Mouse (Mus musculus) embryo, embryonic 11.5 days (tissue): ENCODE results near the gene Gm21970.
A peak's percentile ranks its signal among the peaks of the same experiment; 100 is the strongest.

Experiments used
- DNase-seq: peaks from one replicate; pipeline ENCODE4 v3.0.0-alpha.2; 2012; ENCODE audit warnings: low read depth, low spot score

Gene Gm21970

DNA sequence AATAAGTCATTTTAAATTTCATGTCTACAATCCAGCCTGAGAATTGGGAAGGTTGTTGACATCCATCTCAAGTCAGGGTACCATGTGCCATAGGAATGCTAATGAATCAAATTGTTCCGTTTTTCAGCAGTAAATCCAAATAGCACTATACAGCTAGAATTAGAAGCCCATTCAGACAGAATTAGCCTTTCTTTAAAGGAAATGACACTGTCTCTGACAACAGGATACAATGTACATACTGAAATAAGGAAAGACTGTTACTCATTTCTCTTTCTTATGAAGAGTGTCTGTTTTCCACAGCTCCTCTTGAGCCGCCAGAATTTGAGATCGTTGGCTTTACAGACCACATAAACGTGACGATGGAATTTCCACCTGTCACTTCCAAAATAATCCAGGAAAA, at the start of gene Gm21970:
Gm21970 (plus strand) TSS at position 301 of the 400 bp plus-strand sequence.
- DNase-seq, result no peak

DNA sequence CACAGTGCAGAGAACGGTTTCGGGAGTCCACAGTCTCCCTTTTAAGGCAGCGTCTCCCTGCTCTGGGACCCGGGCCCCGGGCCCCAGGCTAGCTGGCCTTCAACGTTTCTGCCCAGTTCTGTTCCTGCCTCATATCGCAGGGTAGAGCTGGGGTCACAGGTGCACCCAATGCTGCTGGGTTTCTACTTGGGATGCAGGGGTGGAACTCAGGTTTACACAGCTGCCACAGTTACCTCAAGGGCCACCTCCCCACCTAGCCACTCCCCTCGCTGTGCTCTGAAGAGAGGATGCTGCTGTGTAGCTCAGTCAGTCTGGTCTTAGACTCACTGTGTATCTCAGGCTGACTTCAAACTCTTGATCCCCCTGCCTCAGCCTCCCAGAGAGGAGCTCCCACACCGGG, 45.0 kb upstream of the Gm21970 start:
- DNase-seq, result no peak

GRCm38 (mm10) chr16:91347491-91348263, 43.8 kb upstream of the Gm21970 start:
- DNase-seq, result no peak

GRCm38 (mm10) chr16:91348264-91348565, 43.3 kb upstream of the Gm21970 start:
- no peak for DNase-seq

DNA sequence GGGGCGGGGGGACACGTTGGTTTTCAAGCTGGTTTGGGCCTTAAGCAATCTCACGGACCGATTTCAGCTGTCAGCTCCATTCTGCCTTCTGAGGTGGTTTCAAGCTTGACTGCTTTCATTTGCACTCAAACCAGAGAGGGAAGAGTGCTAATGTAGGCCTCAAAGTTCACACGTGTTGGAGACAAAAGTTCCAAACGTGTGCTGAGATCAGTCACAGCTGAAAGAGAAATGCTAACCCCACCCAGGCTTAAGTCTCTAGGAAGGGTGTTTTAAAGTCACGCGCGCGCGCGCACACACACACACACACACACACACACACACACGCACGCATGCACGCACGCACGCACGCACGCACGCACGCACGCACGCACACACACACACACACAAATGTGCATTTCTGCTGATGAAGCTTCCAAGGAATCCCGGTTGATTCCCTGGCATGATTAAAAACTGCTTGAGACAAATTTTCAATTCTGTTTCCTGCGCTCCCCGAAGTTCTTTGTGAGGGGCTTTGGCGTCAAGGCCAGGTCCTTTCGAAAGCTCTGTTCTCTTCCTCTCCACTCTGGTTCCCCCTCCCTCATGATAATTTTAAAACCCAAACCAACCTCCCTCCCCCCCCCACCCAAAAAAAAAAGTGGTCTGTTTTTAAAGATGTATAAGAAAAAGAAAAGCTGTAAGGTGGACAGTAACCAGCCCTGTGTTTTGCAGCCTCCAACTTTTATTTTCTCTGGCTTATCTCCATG, 42.8 kb upstream of the Gm21970 start:
- no peak for DNase-seq

DNA sequence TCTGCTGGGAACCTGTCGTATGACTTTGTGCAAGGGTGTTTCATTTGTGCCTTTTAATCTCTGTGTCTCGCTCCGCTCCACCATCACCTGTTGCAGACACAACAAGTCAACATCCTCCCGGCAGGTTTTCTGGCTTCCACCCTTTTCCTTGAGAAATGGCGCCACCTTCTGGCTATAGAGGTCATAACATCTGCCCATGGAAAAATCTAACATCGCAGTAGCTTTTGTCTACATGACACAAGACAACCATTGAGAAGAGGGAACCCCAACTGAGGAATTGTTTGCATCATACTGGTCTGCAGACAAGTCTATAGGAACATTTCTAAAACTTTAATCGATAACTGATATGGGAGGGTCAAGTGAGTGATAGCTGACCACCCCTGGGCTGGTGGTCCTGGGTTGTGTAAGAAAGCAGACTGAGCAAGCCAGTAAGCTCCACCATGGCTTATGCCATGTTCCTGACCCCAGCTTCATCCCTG, 39.4 kb upstream of the Gm21970 start:
- DNase-seq, result no peak

DNA sequence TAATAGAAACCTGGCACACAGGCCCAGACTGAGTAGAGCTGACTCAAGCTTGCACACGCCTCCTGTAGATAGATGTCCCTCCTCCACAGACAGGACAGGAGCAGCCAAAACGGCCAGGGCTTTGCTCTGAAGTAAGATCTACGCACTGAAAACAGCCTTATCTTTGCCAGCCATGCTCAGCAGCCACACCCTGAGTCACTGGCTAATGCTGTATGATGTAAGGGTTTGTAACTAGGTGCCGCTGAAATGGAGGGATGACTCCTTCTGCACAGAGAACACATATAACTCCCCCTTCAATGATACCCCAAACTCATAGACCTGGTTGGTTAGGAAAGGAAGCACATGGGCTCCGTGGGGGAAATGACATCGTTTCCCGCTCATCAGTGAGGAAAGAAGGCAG, 38.8 kb upstream of the Gm21970 start:
- DNase-seq, result no peak

DNA sequence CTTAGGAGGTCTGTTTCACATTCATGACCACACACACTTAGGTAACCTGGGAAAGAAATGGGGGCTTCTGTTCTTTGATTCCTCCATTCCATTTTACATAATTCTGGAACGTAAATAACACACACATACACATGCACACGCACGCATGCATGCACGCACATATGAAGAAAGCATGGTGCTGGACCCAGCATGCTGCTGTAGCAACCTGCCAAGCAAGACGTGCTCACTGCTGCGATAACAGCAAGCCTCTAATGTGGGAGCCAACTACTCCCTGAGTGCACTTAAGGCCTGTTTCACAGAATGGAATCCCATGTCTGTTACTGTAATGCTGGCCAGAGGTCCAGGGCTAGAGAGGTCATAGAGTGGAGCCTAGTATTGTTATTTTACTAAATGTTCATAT, 38.3 kb upstream of the Gm21970 start:
- no peak for DNase-seq

DNA sequence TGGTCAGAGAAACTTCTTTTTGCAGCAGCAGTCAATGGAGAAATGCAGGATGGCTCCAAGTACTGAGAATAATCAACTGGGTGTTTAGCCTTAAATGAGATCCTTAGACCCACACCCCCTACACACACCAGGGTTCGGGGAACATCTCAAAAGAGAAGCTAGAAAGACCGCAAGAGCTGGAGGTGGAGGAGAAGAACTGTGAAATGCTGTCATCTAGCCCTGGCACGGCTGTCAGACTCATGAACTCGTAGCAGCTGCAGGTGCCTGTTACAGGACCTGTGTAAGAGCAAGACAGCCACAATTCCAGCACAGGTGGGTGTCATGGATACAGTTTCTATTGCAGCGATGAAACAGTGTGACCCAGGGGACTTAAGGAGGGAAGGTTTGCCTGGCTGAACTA, 37.9 kb upstream of the Gm21970 start:
- no peak for DNase-seq

- no peak for DNase-seq
These were observed 36.9 kb upstream of the Gm21970 start for GRCm38 (mm10) chr16:91354599-91354998.

GRCm38 (mm10) chr16:91355160-91355559, 36.4 kb upstream of the Gm21970 start:
- DNase-seq, result no peak

DNA sequence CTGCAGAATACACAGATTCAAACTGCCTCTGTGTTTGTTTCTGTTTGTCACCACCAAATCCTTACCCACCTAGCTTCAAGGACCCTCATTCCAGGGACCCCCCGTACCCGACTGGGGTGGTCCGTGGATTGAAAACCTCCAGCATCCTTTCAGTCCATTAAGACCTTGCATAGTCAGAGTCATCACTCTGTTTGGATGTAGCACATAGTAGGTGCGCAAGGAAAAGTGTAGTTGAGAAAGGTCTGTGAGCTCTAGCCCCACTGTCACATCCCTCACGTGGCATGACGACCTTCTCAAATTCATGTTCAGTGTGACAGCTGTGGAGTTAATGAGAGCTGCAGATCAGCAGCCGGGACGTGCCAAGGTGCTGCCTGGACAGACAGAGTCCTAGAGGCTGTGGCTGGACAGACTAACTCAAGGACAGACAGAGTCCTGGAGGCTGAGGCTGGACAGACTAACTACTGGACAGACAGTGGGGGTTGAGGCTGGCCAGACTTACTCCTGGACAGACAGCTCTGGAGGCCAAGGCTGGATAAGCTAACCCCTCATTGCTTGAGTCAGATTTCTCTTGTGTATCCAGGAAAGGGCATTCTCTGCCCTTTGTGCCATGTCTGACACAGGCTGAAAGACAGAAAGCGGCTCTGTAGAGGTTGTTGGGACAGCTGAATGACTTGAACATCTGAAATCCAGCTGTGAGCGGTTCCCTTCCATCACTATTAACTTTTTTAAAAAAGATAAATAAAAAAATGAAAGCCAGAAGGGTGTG, 34.6 kb upstream of the Gm21970 start:
- no peak for DNase-seq

GRCm38 (mm10) chr16:91357526-91357900, 34.0 kb upstream of the Gm21970 start:
- no peak for DNase-seq

DNA sequence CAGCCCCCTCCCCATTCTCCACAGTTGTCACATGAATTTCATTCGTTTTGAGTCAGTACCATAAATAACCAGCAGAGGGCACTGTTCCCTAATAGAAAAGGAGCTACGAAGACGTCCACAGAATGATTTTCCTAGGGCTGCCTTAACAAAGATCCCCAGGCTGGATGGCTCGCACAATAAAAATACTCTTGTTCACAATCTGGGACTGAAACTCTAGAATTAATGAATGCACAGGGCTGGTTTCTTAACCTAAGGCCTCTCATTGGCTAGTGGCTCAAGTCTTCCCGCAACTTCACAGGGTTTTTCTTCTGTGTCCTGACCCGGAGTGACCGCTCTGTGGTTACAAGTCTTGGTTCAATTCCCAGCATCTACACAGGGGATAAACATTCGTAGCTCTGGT, 33.0 kb upstream of the Gm21970 start:
- DNase-seq, result peak; percentile 79

- no peak for DNase-seq
These were observed 32.0 kb upstream of the Gm21970 start for GRCm38 (mm10) chr16:91359531-91359930.

DNA sequence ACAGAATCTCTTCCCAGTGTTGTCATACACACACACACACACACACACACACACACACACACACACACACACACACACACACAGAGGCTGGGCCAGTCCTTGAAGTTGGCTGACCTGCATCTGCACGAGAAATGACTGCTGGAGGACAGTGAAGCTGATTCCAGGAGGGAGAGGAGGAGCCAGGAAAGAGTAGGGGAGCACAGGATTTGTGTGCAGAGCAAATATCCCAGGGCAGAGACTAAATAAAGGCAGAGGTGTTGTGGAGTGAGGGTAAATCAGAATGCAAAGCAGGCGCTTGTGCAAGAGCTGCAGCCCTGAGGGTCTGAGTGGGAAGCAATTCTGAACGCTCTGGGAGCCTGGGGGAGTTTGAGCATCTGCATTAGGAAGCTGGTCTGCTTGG, 31.4 kb upstream of the Gm21970 start:
- no peak for DNase-seq

DNA sequence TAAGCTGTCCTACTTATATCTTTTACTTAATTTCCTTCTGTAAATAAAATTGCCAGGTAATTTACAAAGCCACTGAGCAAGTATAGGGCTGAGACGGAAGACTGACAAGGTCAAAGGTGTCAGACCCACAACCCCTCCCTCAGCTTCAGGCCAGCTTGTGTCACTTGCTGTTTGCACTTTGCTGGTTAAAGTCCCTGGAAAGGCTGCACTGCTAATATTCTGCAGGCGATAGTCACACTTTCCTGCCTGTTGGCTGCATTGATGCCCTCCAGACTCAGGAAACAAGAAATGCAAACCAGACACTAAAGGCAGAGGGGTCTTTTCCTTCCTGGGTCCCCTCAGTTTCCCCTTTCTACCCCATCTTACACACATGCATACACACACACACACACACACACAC, 29.5 kb upstream of the Gm21970 start:
- DNase-seq, result no peak

- no peak for DNase-seq
These were observed 28.8 kb upstream of the Gm21970 start for GRCm38 (mm10) chr16:91362616-91363272.

DNA sequence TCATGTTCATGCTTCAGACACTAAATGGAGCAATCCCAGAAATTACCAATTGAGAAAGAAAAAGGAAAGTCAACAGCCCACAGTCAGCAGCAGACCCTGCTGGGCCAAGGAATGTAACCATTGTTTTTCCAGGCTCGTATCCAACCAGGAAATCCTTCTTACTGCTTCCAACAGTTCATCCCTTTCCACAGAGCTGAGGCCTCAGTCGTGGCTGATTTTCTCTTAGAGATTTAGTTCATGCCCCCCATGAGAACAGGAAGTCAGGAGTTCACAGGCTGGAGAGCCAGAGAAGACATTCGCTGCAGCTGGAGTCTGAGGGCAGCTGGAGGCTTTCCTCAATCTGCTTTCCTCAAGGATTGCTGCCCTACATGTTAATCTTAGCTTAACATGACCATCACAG, 28.0 kb upstream of the Gm21970 start:
- no peak for DNase-seq

GRCm38 (mm10) chr16:91366567-91366966, 25.0 kb upstream of the Gm21970 start:
- no peak for DNase-seq

- DNase-seq, result no peak
These were observed 24.5 kb upstream of the Gm21970 start for GRCm38 (mm10) chr16:91367066-91367465.
